Mouse (Mus musculus) intestine, embryonic 16.5 days (tissue): ENCODE data around the gene Cldn10. TPM values are rescaled to one million over a fixed set of nuclear protein-coding genes. Genes with fewer than 3 reads are reported as not detected.

Source experiments
- ATAC-seq: fragments of 200-750 bp; cut with Nextera tagmentation; 2 replicates; pipeline ENCODE4 v1.8.0; 2017; ENCODE audit warnings: moderate TSS enrichment, moderate library complexity
- H3K27ac ChIP-seq: fragments of 300-500 bp; sonication (generic); 2 replicates; pipeline ENCODE4 v1.5.1; 2014; ENCODE audit warnings: mild to moderate bottlenecking, low read length
- H3K27me3 ChIP-seq: fragments of 300-500 bp; sonication (generic); replicated peaks from 2 replicates; pipeline ENCODE4 v1.6.1; 2014; ENCODE audit warnings: low read length, control low read depth, mixed read lengths; ENCODE audit not compliant: control insufficient read depth, insufficient read depth
- H3K36me3 ChIP-seq: fragments of 300-500 bp; sonication (generic); 2 replicates; pipeline ENCODE4 v1.6.1; 2014; ENCODE audit warnings: low read length, control low read depth; ENCODE audit not compliant: control insufficient read depth, insufficient read depth
- H3K4me1 ChIP-seq: fragments of 300-500 bp; sonication (generic); 2 replicates; pipeline ENCODE4 v1.6.1; 2014; ENCODE audit warnings: low read length, control low read depth, mixed read lengths; ENCODE audit not compliant: control insufficient read depth, insufficient read depth
- H3K4me2 ChIP-seq: fragments of 300-500 bp; sonication (generic); 2 replicates; pipeline ENCODE4 v1.6.1; 2014; ENCODE audit warnings: low read depth, low read length, control low read depth
- H3K4me3 ChIP-seq: fragments of 300-500 bp; sonication (generic); 2 replicates; pipeline ENCODE4 v1.5.1; 2014; ENCODE audit warnings: mild to moderate bottlenecking, low read length
- H3K9ac ChIP-seq: fragments of 300-500 bp; sonication (generic); 2 replicates; pipeline ENCODE4 v1.6.1; 2014; ENCODE audit warnings: low read depth, low read length
- H3K9me3 ChIP-seq: fragments of 300-500 bp; sonication (generic); 2 replicates; pipeline ENCODE4 v1.6.1; 2016; ENCODE audit warnings: low read length, control low read depth; ENCODE audit not compliant: control insufficient read depth
- WGBS: fragments of 180-500 bp; shearing (Covaris S2); extraction: QIAGEN DNeasy Blood & Tissue Kit; methylation state at CpG from one replicate; pipeline ENCODE4 v1.1.7; 2014; 5-methylcytosine and 5-hydroxymethylcytosine counted together
- polyA plus RNA-seq: library from polyadenylated mRNA; unstranded; fragments of >200 nt; fragmentation: Nextera tagmentation; extraction: Ambion mirVana; gene quantifications from 2 replicates; pipeline ENCODE4 v1.2.1, GENCODE M21; 2015

The Cldn10 gene
- polyA plus RNA-seq, 1 experiment from 2014 or later, result 21.1 TPM

GRCm38 (mm10) chr14:118848171-118848570, 60.5 kb downstream of the Cldn10 start:
- WGBS, result 66% methylated on average over 7 of the region's 7 CpGs
- no peak overlapping the region for H3K4me3 ChIP-seq
- H3K9me3 ChIP-seq, result no peaks in the 10 kb centered on the region
- H3K9ac ChIP-seq, result no peak overlapping the region
- no peaks in the 10 kb centered on the region for H3K27me3 ChIP-seq
- no peaks in the 10 kb centered on the region for H3K36me3 ChIP-seq
- peak; percentile 45; the same call in 1 of the 2 replicates for ATAC-seq
- no peak overlapping the region for H3K4me2 ChIP-seq
- no peaks in the 10 kb centered on the region for H3K4me1 ChIP-seq
- H3K27ac ChIP-seq, result no peak overlapping the region

GRCm38 (mm10) chr14:118850011-118850695, 62.4 kb downstream of the Cldn10 start:
- whole genome bisulfite sequencing, result 76% methylated on average over 11 of the region's 11 CpGs
- ATAC-seq, result no peak
- no peak overlapping the region for H3K4me3 ChIP-seq
- H3K36me3 ChIP-seq, result no peaks in the 10 kb centered on the region
- H3K27me3 ChIP-seq, result peaks cover 5% of the 10 kb centered on the region; the same call in 1 of the 2 replicates
- no peak overlapping the region for H3K27ac ChIP-seq
- H3K9ac ChIP-seq, result no peak overlapping the region
- peaks cover 6% of the 10 kb centered on the region; the same call in 1 of the 2 replicates for H3K4me1 ChIP-seq
- H3K4me2 ChIP-seq, result no peak overlapping the region
- H3K9me3 ChIP-seq, result no peaks in the 10 kb centered on the region

GRCm38 (mm10) chr14:118850696-118851035, 63.0 kb downstream of the Cldn10 start:
- Histone ChIP-seq H3K9ac (no peak overlapping the region), H3K27ac (no peak overlapping the region), H3K27me3 (peaks cover 5% of the 10 kb centered on the region; the same call in 1 of the 2 replicates), H3K4me3 (no peak overlapping the region), H3K36me3 (no peaks in the 10 kb centered on the region), H3K9me3 (no peaks in the 10 kb centered on the region), H3K4me1 (peaks cover 9% of the 10 kb centered on the region; the same call in 1 of the 2 replicates), H3K4me2 (no peak overlapping the region)
- WGBS, result 60% methylated on average over 4 of the region's 4 CpGs
- ATAC-seq, result no peak

DNA sequence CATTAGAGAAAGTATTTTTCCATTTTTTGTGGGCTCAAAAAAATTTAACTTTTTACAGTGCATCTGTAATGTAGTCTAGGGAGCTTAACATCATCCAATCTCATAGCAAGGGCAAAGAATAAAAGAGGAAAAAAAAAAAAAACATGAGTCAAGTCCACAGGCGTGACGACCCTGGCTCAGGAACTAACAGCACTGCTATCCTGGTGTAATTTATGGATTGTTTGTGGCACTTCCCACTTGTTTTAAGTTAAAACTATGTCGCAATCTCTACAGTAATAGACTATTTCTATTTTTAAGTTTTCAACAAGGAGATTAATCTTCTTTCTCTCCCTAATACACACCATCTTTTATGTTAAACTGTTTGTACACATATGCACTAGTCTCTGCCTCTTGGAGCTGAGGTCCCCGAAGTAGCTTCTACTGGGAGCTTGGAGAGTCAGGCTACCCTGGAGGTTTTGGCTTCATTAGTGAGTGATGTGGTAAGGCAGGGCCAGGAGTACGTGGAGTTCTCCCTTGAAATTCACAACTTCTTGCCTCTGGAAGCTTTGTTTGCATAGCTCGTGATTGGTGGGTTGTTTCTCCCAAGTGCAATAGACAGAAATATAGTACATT, 63.9 kb downstream of the Cldn10 start:
- Histone ChIP-seq H3K36me3 (no peaks in the 10 kb centered on the region), H3K4me3 (no peak overlapping the region), H3K27ac (no peak overlapping the region), H3K4me2 (no peak overlapping the region), H3K27me3 (peaks cover 5% of the 10 kb centered on the region; the same call in 1 of the 2 replicates), H3K9me3 (no peaks in the 10 kb centered on the region), H3K9ac (no peak overlapping the region), H3K4me1 (peaks cover 9% of the 10 kb centered on the region; the same call in 1 of the 2 replicates)
- no peak for ATAC-seq
- whole genome bisulfite sequencing, result 33% methylated on average over 6 of the region's 6 CpGs

DNA sequence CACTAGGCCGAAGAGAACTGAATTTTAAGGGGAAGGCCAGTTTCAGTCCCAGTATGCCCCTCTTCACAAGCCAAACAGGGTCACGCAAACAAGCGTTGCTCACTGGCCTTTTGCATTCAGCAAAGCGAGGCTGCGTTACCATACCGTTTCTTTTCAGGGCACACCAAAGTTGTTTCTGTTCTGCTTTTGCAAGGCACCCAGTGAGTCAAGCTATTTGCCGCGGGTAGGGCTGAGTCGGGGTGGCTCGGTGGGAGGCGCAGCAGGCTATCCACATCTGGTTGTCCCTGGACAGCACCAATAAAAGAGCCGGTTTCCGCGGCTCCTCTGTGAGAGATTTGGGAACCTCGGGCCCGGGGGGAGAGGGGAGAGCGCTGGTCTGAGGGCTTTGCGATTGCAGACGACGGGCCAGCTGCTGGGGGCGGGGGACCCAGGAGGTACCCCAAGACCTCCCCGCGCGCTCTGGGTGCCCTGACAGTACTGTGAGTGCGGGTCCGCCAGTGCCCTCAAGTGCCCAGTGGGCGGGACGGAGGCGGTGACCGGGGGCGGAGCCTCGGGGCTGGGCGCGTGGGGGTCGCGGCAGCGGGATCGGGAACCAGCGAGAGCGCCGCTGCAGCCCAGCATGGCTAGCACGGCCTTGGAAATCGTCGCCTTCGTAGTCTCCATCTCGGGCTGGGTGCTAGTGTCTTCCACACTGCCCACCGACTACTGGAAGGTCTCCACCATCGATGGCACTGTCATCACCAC, 66.8 kb downstream of the Cldn10 start:
- ATAC-seq, result peak; percentile 78
- Histone ChIP-seq H3K36me3 (no peaks in the 10 kb centered on the region), H3K9ac (peak overlapping the region; percentile 61), H3K27me3 (peaks cover 7% of the 10 kb centered on the region; the same call in 1 of the 2 replicates), H3K4me1 (peaks cover 9% of the 10 kb centered on the region; the same call in 1 of the 2 replicates), H3K27ac (no peak overlapping the region), H3K4me2 (peak overlapping the region; percentile 99), H3K4me3 (peak overlapping the region; percentile 61), H3K9me3 (no peaks in the 10 kb centered on the region)
- 3% methylated on average over 47 of the region's 48 CpGs for WGBS

DNA sequence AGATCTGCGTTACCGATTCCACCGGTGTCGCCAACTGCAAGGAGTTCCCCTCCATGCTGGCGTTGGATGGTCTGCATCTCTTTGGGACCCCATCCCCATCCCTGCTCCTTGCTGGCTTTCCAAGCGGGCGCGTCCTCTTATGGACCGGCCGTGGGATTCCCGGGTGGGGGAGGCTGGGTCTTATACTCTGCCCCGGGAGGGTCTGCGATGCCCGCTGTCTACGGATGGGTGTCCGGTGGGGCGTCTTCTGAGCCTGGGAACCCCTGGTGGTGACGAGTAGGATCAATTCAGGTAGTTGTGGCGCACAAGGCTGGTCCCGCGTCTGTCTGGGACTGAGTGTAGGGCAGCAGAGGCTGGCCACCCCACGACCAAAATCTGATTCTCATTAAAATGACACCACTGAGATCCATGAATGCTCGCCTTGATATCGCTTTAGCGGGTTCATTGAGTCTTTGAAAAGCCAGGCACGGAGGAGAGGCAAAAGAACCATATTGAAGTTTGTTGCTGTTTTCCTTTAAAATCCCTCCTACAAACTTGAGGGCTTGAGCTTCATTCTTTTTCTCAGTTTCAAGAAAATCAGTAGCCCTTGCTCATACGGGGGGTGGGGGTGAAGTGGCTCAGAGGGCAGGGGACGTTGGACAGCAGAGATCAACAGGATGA, 67.6 kb downstream of the Cldn10 start:
- H3K4me3 ChIP-seq, result peak overlapping the region; percentile 61
- peaks cover 7% of the 10 kb centered on the region; the same call in 1 of the 2 replicates for H3K27me3 ChIP-seq
- H3K4me2 ChIP-seq, result peak overlapping the region; percentile 99
- no peaks in the 10 kb centered on the region for H3K9me3 ChIP-seq
- ATAC-seq, result peak; percentile 55
- no peaks in the 10 kb centered on the region for H3K36me3 ChIP-seq
- WGBS, result 2% methylated on average over 28 of the region's 28 CpGs
- peak overlapping the region; percentile 61 for H3K9ac ChIP-seq
- H3K27ac ChIP-seq, result no peak overlapping the region
- H3K4me1 ChIP-seq, result peaks cover 9% of the 10 kb centered on the region; the same call in 1 of the 2 replicates

DNA sequence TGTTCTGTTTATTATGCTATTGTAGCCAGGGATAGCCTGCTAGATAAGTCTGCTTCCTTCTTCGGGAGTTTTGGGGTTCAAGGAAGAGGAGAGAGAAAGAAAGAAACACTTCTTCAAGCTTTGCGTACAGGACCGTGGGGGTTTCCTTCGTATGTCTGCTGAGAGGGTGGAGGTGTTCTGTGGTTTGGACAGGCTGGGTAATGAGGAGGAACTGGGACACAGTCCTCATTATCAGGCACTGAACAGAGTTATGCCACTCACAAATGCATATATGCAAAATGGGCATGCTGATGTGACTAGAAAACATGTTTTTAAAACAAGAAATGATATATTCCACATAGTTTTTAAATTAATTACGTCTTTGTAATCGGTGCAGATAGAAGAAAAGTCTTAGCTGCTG, 68.9 kb downstream of the Cldn10 start:
- Histone ChIP-seq H3K4me1 (peaks cover 9% of the 10 kb centered on the region; the same call in 1 of the 2 replicates), H3K4me3 (no peak overlapping the region), H3K4me2 (no peak overlapping the region), H3K9ac (no peak overlapping the region), H3K36me3 (no peaks in the 10 kb centered on the region), H3K27me3 (peaks cover 7% of the 10 kb centered on the region; the same call in 1 of the 2 replicates), H3K27ac (no peak overlapping the region), H3K9me3 (no peaks in the 10 kb centered on the region)
- ATAC-seq, result no peak
- 74% methylated on average over 6 of the region's 6 CpGs for WGBS

- Histone ChIP-seq H3K27ac (no peak overlapping the region), H3K9ac (no peak overlapping the region), H3K4me1 (peaks cover 9% of the 10 kb centered on the region; the same call in 1 of the 2 replicates), H3K4me3 (no peak overlapping the region), H3K27me3 (peaks cover 7% of the 10 kb centered on the region; the same call in 1 of the 2 replicates), H3K36me3 (no peaks in the 10 kb centered on the region), H3K4me2 (no peak overlapping the region), H3K9me3 (no peaks in the 10 kb centered on the region)
- no peak for ATAC-seq
- WGBS, result 60% methylated on average over 6 of the region's 6 CpGs
Measured at GRCm38 (mm10) chr14:118858318-118858717, 70.6 kb downstream of the Cldn10 start.

DNA sequence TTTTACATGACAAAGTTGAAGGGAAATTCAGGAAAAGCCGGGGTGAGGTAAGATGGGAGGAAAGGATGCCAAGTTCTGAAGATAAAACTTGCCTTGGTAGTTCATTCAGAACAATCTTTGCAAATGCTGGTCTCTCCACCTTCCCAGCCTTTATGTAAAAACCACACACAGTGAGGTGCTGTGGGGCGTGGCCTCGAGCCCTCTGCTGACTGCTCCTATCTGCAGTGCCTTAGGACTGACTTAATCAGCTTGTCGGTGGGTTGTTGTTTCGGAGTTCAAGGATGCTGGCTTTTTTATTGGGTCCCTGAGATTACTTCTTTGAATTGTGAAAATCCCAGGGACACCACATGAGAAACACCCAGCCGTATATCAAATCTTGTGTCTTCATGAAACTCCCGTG, 74.5 kb downstream of the Cldn10 start:
- Histone ChIP-seq H3K4me1 (0 out of 2 replicates have a peak, but pooled peaks cover 2% of the 10 kb centered on the region), H3K27ac (no peak overlapping the region), H3K4me3 (no peak overlapping the region), H3K27me3 (no peaks in the 10 kb centered on the region), H3K4me2 (no peak overlapping the region), H3K9ac (no peak overlapping the region), H3K9me3 (no peaks in the 10 kb centered on the region), H3K36me3 (no peaks in the 10 kb centered on the region)
- WGBS, result 52% methylated on average over 7 of the region's 7 CpGs
- ATAC-seq, result no peak
